Mouse (Mus musculus) kidney, adult 9 months (tissue): ENCODE results near the gene Gm9376.

Experiments used
- DNase-seq: peaks from one replicate; pipeline ENCODE4 v3.0.0; 2022

The Gm9376 gene

GRCm38 (mm10) chr14:118266660-118267059 lies at the start of gene Gm9376:
Gene Gm9376, plus strand, starts transcription at chr14:118266960.
- no peak for DNase-seq

GRCm38 (mm10) chr14:118220885-118221284 lies 45.9 kb upstream of the Gm9376 start:
- no peak for DNase-seq

- DNase-seq: no peak
These were observed 41.6 kb upstream of the Gm9376 start for GRCm38 (mm10) chr14:118225061-118225743.

GRCm38 (mm10) chr14:118225911-118226310 lies 40.8 kb upstream of the Gm9376 start:
- no peak for DNase-seq

- no peak for DNase-seq
These were observed 40.1 kb upstream of the Gm9376 start for GRCm38 (mm10) chr14:118226471-118227155.

- DNase-seq: no peak
These were observed 34.3 kb upstream of the Gm9376 start for GRCm38 (mm10) chr14:118232381-118232970.

GRCm38 (mm10) chr14:118233786-118234540 lies 32.8 kb upstream of the Gm9376 start:
- no peak for DNase-seq

GRCm38 (mm10) chr14:118234541-118235210 lies 32.1 kb upstream of the Gm9376 start:
- DNase-seq: no peak

GRCm38 (mm10) chr14:118235361-118235972 lies 31.3 kb upstream of the Gm9376 start:
- no peak for DNase-seq

- no peak for DNase-seq
These were observed 30.5 kb upstream of the Gm9376 start for GRCm38 (mm10) chr14:118235973-118236885.

GRCm38 (mm10) chr14:118236886-118237289 lies 29.9 kb upstream of the Gm9376 start, which contains the start of gene Sox21:
Gene Sox21, minus strand, starts transcription at chr14:118237030.
- no peak for DNase-seq

- DNase-seq: no peak
These were observed 29.0 kb upstream of the Gm9376 start for GRCm38 (mm10) chr14:118237786-118238185.

GRCm38 (mm10) chr14:118239351-118239750 lies 27.4 kb upstream of the Gm9376 start:
- no peak for DNase-seq

GRCm38 (mm10) chr14:118241416-118241815 lies 25.3 kb upstream of the Gm9376 start:
- no peak for DNase-seq

- DNase-seq: no peak
These were observed 13.4 kb upstream of the Gm9376 start for GRCm38 (mm10) chr14:118253381-118253780.

GRCm38 (mm10) chr14:118268849-118269248 lies 2.1 kb downstream of the Gm9376 start:
- DNase-seq: no peak

- no peak for DNase-seq
These were observed 6.1 kb downstream of the Gm9376 start for GRCm38 (mm10) chr14:118272594-118273555.

- no peak for DNase-seq
These were observed 11.1 kb downstream of the Gm9376 start for GRCm38 (mm10) chr14:118277704-118278498.

GRCm38 (mm10) chr14:118282272-118282671 lies 15.5 kb downstream of the Gm9376 start:
- no peak for DNase-seq
